Mouse (Mus musculus): ENCODE measurements around the gene BC051142.

GRCm38 (mm10) chr17:34492796-34493195, 94.2 kb downstream of the BC051142 start:
- TF ChIP-seq CTCF (IDR thresholded peaks at IDR 0.05; ENCODE audit: insufficient read depth, low read depth, low read length) (no peak), POLR2A (IDR thresholded peaks at IDR 0.05; ENCODE audit: insufficient read depth, low read depth, low read length) (no peak)

Measured in olfactory bulb, adult 2 months (tissue).